Mouse (Mus musculus): ENCODE measurements at regions not wholly inside any gene's neighbourhood (a gene's known extent, or its start where the extent isn't known, plus 50 kb on each side); places are given as distances from the start of the nearest gene placed in this dataset.
A peak's percentile ranks its signal among the peaks of the same experiment; 100 is the strongest.

- no peaks in the 10 kb centered on the region for H3K9me3 ChIP-seq
- H3K27me3 ChIP-seq (ENCODE audit: poor library complexity, severe bottlenecking): no peaks in the 10 kb centered on the region
- WGBS: 53% methylated on average over 8 of the region's 8 CpGs
- peak overlapping the region; percentile 35; the same call in 1 of the 2 replicates for H3K27ac ChIP-seq
- no peak for DNase-seq (ENCODE audit: extremely low spot score, low spot score)
- no peaks in the 10 kb centered on the region for H3K36me3 ChIP-seq (replicated peaks)
- peaks cover 14% of the 10 kb centered on the region for H3K4me1 ChIP-seq
- peak overlapping the region; percentile 6; the same call in 1 of the 2 replicates for H3K4me3 ChIP-seq
These were observed 276.8 kb downstream of the Qdpr start for GRCm38 (mm10) chr5:45173035-45173755.

- no peaks in the 10 kb centered on the region for H3K4me1 ChIP-seq
- H3K9me3 ChIP-seq: no peaks in the 10 kb centered on the region
- H3K27ac ChIP-seq: no peak overlapping the region
- WGBS: 93% methylated on average over 4 of the region's 4 CpGs
- no peak for DNase-seq (ENCODE audit: extremely low spot score, low spot score)
- no peaks in the 10 kb centered on the region for H3K27me3 ChIP-seq (ENCODE audit: poor library complexity, severe bottlenecking)
- H3K4me3 ChIP-seq: no peak overlapping the region
- H3K36me3 ChIP-seq (replicated peaks): no peaks in the 10 kb centered on the region
These were observed 290.8 kb downstream of the Qdpr start for GRCm38 (mm10) chr5:45159194-45159593.

GRCm38 (mm10) chr5:45154936-45155335 lies 295.1 kb downstream of the Qdpr start:
- Histone ChIP-seq H3K9me3 (no peaks in the 10 kb centered on the region), H3K27ac (no peak overlapping the region), H3K4me1 (no peaks in the 10 kb centered on the region), H3K27me3 (ENCODE audit: poor library complexity, severe bottlenecking) (no peaks in the 10 kb centered on the region), H3K4me3 (no peak overlapping the region), H3K36me3 (replicated peaks) (no peaks in the 10 kb centered on the region)
- 55% methylated on average over 2 of the region's 2 CpGs for WGBS
- DNase-seq (ENCODE audit: extremely low spot score, low spot score): no peak

GRCm38 (mm10) chr5:45144186-45144585 lies 305.9 kb downstream of the Qdpr start:
- Histone ChIP-seq H3K4me1 (no peaks in the 10 kb centered on the region), H3K4me3 (no peak overlapping the region), H3K27ac (no peak overlapping the region), H3K27me3 (ENCODE audit: poor library complexity, severe bottlenecking) (no peaks in the 10 kb centered on the region), H3K9me3 (no peaks in the 10 kb centered on the region), H3K36me3 (replicated peaks) (no peaks in the 10 kb centered on the region)
- 95% methylated on average over 4 of the region's 4 CpGs for WGBS
- DNase-seq (ENCODE audit: extremely low spot score, low spot score): no peak

GRCm38 (mm10) chr5:45137198-45137973 lies 312.6 kb downstream of the Qdpr start:
- DNase-seq (ENCODE audit: extremely low spot score, low spot score): no peak
- H3K4me1 ChIP-seq: peaks cover 9% of the 10 kb centered on the region
- no peaks in the 10 kb centered on the region for H3K36me3 ChIP-seq (replicated peaks)
- no peak overlapping the region for H3K4me3 ChIP-seq
- 59% methylated on average over 10 of the region's 10 CpGs for WGBS
- H3K9me3 ChIP-seq: no peaks in the 10 kb centered on the region
- H3K27ac ChIP-seq: no peak overlapping the region
- H3K27me3 ChIP-seq (ENCODE audit: poor library complexity, severe bottlenecking): no peaks in the 10 kb centered on the region

- no peaks in the 10 kb centered on the region for H3K36me3 ChIP-seq (replicated peaks)
- H3K4me1 ChIP-seq: peaks cover 9% of the 10 kb centered on the region
- no peaks in the 10 kb centered on the region for H3K27me3 ChIP-seq (ENCODE audit: poor library complexity, severe bottlenecking)
- no peak overlapping the region for H3K27ac ChIP-seq
- H3K4me3 ChIP-seq: no peak overlapping the region
- WGBS: 67% methylated on average over 3 of the region's 3 CpGs
- DNase-seq (ENCODE audit: extremely low spot score, low spot score): no peak
- no peaks in the 10 kb centered on the region for H3K9me3 ChIP-seq
These were observed 313.3 kb downstream of the Qdpr start for GRCm38 (mm10) chr5:45136696-45137095.

- Histone ChIP-seq H3K27ac (no peak overlapping the region), H3K9me3 (no peaks in the 10 kb centered on the region), H3K27me3 (ENCODE audit: poor library complexity, severe bottlenecking) (no peaks in the 10 kb centered on the region), H3K36me3 (replicated peaks) (no peaks in the 10 kb centered on the region), H3K4me3 (no peak overlapping the region), H3K4me1 (no peaks in the 10 kb centered on the region)
- WGBS: 93% methylated on average over 8 of the region's 8 CpGs
- no peak for DNase-seq (ENCODE audit: extremely low spot score, low spot score)
These were observed 322.1 kb downstream of the Qdpr start for GRCm38 (mm10) chr5:45127971-45128370.

GRCm38 (mm10) chr5:45121751-45122280 lies 322.3 kb upstream of the Ldb2 start:
- DNase-seq (ENCODE audit: extremely low spot score, low spot score): no peak
- H3K4me1 ChIP-seq: no peaks in the 10 kb centered on the region
- H3K9me3 ChIP-seq: no peaks in the 10 kb centered on the region
- WGBS: 83% methylated on average over 2 of the region's 2 CpGs
- no peak overlapping the region for H3K4me3 ChIP-seq
- no peaks in the 10 kb centered on the region for H3K36me3 ChIP-seq (replicated peaks)
- H3K27me3 ChIP-seq (ENCODE audit: poor library complexity, severe bottlenecking): no peaks in the 10 kb centered on the region
- H3K27ac ChIP-seq: no peak overlapping the region

- H3K4me3 ChIP-seq: no peak overlapping the region
- H3K27me3 ChIP-seq (ENCODE audit: poor library complexity, severe bottlenecking): no peaks in the 10 kb centered on the region
- no peak for DNase-seq (ENCODE audit: extremely low spot score, low spot score)
- no peaks in the 10 kb centered on the region for H3K9me3 ChIP-seq
- H3K4me1 ChIP-seq: no peaks in the 10 kb centered on the region
- H3K27ac ChIP-seq: no peak overlapping the region
- H3K36me3 ChIP-seq (replicated peaks): no peaks in the 10 kb centered on the region
- WGBS: 95% methylated on average over 2 of the region's 2 CpGs
These were observed 320.3 kb upstream of the Ldb2 start for GRCm38 (mm10) chr5:45119757-45120156.

- Histone ChIP-seq H3K36me3 (replicated peaks) (no peaks in the 10 kb centered on the region), H3K4me3 (no peak overlapping the region), H3K9me3 (no peaks in the 10 kb centered on the region), H3K27ac (no peak overlapping the region), H3K27me3 (ENCODE audit: poor library complexity, severe bottlenecking) (no peaks in the 10 kb centered on the region), H3K4me1 (no peaks in the 10 kb centered on the region)
- WGBS: 89% methylated on average over 4 of the region's 4 CpGs
- DNase-seq (ENCODE audit: extremely low spot score, low spot score): no peak
These were observed 311.8 kb upstream of the Ldb2 start for GRCm38 (mm10) chr5:45111246-45111645.

- WGBS: 81% methylated on average over 3 of the region's 3 CpGs
- Histone ChIP-seq H3K36me3 (replicated peaks) (no peaks in the 10 kb centered on the region), H3K9me3 (no peaks in the 10 kb centered on the region), H3K4me3 (no peak overlapping the region), H3K4me1 (no peaks in the 10 kb centered on the region), H3K27ac (no peak overlapping the region), H3K27me3 (ENCODE audit: poor library complexity, severe bottlenecking) (no peaks in the 10 kb centered on the region)
- DNase-seq (ENCODE audit: extremely low spot score, low spot score): no peak
These were observed 311.3 kb upstream of the Ldb2 start for GRCm38 (mm10) chr5:45110797-45111196.

- H3K27me3 ChIP-seq (ENCODE audit: poor library complexity, severe bottlenecking): no peaks in the 10 kb centered on the region
- no peak for DNase-seq (ENCODE audit: extremely low spot score, low spot score)
- peaks cover 9% of the 10 kb centered on the region for H3K4me1 ChIP-seq
- no peaks in the 10 kb centered on the region for H3K9me3 ChIP-seq
- no peak overlapping the region for H3K4me3 ChIP-seq
- no peak overlapping the region for H3K27ac ChIP-seq
- no peaks in the 10 kb centered on the region for H3K36me3 ChIP-seq (replicated peaks)
- 87% methylated on average over 9 of the region's 9 CpGs for WGBS
These were observed 305.8 kb upstream of the Ldb2 start for GRCm38 (mm10) chr5:45105236-45105816.

Data from forebrain, embryonic 10.5 days (tissue).